Mouse (Mus musculus): ENCODE results near the gene Wdr74.

DNA sequence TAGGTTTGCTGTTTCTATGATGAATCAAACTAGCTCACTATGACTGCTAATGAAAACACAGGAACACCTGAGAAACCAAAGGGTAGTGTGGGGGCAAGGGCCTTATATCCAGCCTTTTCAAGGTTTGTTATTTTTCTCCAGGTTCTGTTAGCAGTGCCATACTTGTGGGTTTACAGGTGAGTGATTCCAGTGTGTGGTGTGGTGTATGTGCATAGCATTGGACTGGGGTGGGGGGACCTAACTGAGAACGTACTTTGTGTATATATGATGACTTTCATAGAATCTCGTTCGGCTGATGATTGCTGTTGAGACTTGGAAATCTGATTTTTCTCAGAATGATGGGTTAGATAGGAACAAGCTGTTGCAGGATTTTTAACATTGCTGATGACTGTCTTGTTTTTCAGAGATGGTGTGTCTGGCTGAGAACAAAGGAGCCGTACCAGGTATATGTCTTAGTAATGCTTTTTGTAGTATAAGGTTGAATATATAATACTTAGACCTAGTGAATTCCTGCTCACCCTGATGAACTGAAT, 10.5 kb upstream of the Wdr74 start:
- TF ChIP-seq CTCF (IDR thresholded peaks at IDR 0.05; ENCODE audit: low read depth), result no peak
- TF ChIP-seq EP300 (IDR thresholded peaks at IDR 0.05; ENCODE audit: low read depth), result no peak

All from liver, postnatal 0 days (tissue).